Mouse (Mus musculus): ENCODE measurements around the gene Muc1. TPM values are rescaled to one million over a fixed set of nuclear protein-coding genes. Genes with fewer than 3 reads are reported as not detected.
A peak's percentile ranks its signal among the peaks of the same experiment; 100 is the strongest.

Muc1 gene
- polyA plus RNA-seq, 1 experiment, result 38.3 TPM

DNA sequence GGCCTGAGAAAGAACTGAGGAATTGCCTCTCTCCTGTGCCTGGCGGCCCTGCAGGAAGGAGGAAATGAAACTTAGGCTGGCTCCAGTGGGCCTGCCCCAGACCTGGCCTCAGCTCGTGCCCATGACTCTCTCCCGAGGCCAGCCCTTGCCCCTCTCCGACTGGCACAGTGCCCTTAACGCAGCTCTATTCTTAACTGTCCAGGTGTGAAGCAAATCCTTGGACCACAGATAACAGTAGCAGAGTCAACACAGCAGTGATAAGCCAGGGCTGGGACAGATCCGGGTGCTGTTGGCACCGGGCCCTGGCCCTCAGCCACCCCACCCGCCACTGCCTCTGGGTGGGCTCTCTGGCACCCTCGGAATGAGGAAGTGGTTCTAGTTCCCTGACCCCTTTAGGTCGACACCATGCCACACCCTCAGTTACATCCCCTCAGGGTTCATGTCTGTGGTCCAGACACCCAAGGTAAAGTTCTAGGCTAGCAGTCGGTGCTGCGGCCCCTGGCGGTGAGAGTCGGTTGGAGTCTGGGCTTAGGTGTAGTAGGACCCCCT lies 4.8 kb downstream of the Muc1 start:
- no peaks in the 10 kb centered on the region for H3K27me3 ChIP-seq (ENCODE audit: control insufficient read depth, insufficient read depth, low read length)
- no peak overlapping the region for H3K4me3 ChIP-seq (ENCODE audit: control insufficient read depth, low read depth, low read length)
- H3K27ac ChIP-seq (ENCODE audit: control insufficient read depth, insufficient read depth, low read depth, low read length), result no peak overlapping the region
- H3K36me3 ChIP-seq (ENCODE audit: control insufficient read depth, insufficient read depth, low read length), result no peaks in the 10 kb centered on the region
- TF ChIP-seq CTCF (IDR thresholded peaks at IDR 0.05; ENCODE audit: control insufficient read depth, insufficient read depth, insufficient replicate concordance, low read depth, low read length) (no peak), POLR2A (IDR thresholded peaks at IDR 0.05; ENCODE audit: control insufficient read depth, low read depth, low read length) (no peak)
- H3K4me1 ChIP-seq (ENCODE audit: control insufficient read depth, insufficient read depth, low read length), result peaks cover 3% of the 10 kb centered on the region

DNA sequence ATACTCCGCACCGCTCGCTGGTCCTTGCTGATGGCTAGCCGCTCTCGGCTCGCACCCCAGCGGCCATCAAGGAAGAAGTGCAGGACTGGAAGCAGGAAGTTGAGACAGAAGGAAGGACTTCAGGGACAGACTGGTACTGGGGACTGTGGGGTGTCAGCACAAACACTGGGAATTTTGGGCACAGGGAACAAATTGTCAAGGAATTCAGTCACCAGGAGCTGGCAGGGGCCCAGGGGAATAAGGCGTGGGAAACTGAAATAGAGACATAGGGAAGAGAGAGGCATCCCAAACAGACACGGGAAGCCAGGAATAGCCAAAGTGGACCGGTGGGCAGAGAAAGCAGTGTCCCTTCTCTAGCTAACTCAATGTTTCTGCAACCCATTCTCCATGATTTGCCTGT lies 7.7 kb downstream of the Muc1 start:
- TF ChIP-seq CTCF (IDR thresholded peaks at IDR 0.05; ENCODE audit: control insufficient read depth, insufficient read depth, insufficient replicate concordance, low read depth, low read length) (no peak), POLR2A (IDR thresholded peaks at IDR 0.05; ENCODE audit: control insufficient read depth, low read depth, low read length) (no peak)
- no peak overlapping the region for H3K27ac ChIP-seq (ENCODE audit: control insufficient read depth, insufficient read depth, low read depth, low read length)
- no peak overlapping the region for H3K4me3 ChIP-seq (ENCODE audit: control insufficient read depth, low read depth, low read length)
- H3K36me3 ChIP-seq (ENCODE audit: control insufficient read depth, insufficient read depth, low read length), result no peaks in the 10 kb centered on the region
- H3K4me1 ChIP-seq (ENCODE audit: control insufficient read depth, insufficient read depth, low read length), result no peaks in the 10 kb centered on the region
- H3K27me3 ChIP-seq (ENCODE audit: control insufficient read depth, insufficient read depth, low read length), result no peaks in the 10 kb centered on the region

DNA sequence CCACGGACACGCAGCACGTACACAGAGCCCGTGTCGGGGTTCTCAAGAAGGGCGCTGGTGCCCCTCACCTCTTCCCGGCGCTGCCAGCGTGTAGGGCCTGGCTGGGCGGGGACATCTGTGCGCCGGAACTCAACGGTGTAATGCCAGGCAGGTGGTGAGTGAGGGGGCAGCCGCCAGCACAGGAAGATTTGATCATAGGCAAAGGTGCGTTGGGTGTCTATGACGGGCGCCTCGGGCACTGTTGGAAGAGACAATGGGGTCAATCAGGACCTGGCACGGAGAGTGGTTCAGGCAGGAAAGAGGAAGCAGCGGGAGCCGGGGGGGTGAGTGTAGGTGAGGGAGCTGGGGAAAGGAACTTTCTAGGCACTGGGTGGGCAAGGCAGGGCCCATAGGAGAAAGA lies 8.8 kb downstream of the Muc1 start:
- Histone ChIP-seq H3K4me1 (ENCODE audit: control insufficient read depth, insufficient read depth, low read length) (no peaks in the 10 kb centered on the region), H3K4me3 (ENCODE audit: control insufficient read depth, low read depth, low read length) (no peak overlapping the region), H3K27ac (ENCODE audit: control insufficient read depth, insufficient read depth, low read depth, low read length) (no peak overlapping the region), H3K27me3 (ENCODE audit: control insufficient read depth, insufficient read depth, low read length) (no peaks in the 10 kb centered on the region), H3K36me3 (ENCODE audit: control insufficient read depth, insufficient read depth, low read length) (no peaks in the 10 kb centered on the region)
- no peak for TF ChIP-seq CTCF (IDR thresholded peaks at IDR 0.05; ENCODE audit: control insufficient read depth, insufficient read depth, insufficient replicate concordance, low read depth, low read length)
- no peak for TF ChIP-seq POLR2A (IDR thresholded peaks at IDR 0.05; ENCODE audit: control insufficient read depth, low read depth, low read length)

DNA sequence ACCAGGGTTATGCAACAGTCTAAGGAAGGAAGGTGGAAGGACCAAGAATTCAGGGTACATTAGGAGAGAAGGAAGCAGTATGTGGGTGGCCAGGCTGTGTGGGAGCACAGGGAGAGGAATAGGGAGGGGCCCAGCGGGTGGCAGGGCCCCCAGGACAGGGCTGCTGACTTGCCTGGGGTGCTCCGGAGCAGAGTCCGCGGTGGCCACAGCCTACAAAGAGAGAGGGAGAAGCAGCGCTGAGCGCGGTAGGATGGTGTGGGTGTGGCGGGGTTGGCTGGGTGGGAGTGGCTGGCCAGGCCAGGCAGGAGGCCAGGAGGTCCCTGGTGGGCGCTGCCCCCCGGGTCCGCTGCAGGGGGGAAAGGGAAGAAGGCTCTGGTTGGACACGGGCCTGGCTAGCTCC lies 9.6 kb downstream of the Muc1 start:
- H3K4me3 ChIP-seq (ENCODE audit: control insufficient read depth, low read depth, low read length), result no peak overlapping the region
- TF ChIP-seq POLR2A (IDR thresholded peaks at IDR 0.05; ENCODE audit: control insufficient read depth, low read depth, low read length) (no peak), CTCF (IDR thresholded peaks at IDR 0.05; ENCODE audit: control insufficient read depth, insufficient read depth, insufficient replicate concordance, low read depth, low read length) (no peak)
- H3K27ac ChIP-seq (ENCODE audit: control insufficient read depth, insufficient read depth, low read depth, low read length), result no peak overlapping the region
- H3K27me3 ChIP-seq (ENCODE audit: control insufficient read depth, insufficient read depth, low read length), result no peaks in the 10 kb centered on the region
- H3K4me1 ChIP-seq (ENCODE audit: control insufficient read depth, insufficient read depth, low read length), result peaks cover 3% of the 10 kb centered on the region; the same call in 1 of the 2 replicates
- no peaks in the 10 kb centered on the region for H3K36me3 ChIP-seq (ENCODE audit: control insufficient read depth, insufficient read depth, low read length)

DNA sequence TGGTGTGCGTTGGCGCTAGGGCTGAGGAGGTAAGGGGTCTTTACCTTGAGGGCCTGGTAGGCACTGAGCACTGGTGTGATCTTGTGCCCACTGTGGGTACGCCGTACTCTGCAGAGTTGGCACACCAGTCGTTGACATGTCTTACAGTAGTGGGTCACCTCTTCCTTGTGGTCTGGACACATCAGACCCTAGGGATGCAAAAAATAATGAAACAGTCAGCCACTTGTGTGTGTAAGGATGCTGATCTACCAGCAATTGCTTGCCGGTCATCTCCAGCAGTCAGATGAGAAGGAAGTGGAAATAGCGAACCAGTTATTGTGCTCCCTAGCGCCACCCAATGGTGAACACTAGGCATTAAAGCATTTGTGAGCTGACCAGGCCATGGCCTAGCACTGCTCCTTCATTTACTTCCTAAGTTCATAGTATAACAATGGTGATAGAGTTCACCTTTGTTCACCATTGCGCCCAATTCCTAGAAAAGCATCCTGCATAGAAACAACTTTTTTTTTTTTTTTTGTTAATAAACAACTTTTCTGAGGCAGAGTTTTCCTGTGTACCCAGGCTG lies 13.6 kb downstream of the Muc1 start:
- TF ChIP-seq POLR2A (IDR thresholded peaks at IDR 0.05; ENCODE audit: control insufficient read depth, low read depth, low read length) (no peak), CTCF (IDR thresholded peaks at IDR 0.05; ENCODE audit: control insufficient read depth, insufficient read depth, insufficient replicate concordance, low read depth, low read length) (peak; percentile 68)
- H3K27me3 ChIP-seq (ENCODE audit: control insufficient read depth, insufficient read depth, low read length), result no peaks in the 10 kb centered on the region; the same call in 1 of the 2 replicates
- H3K27ac ChIP-seq (ENCODE audit: control insufficient read depth, insufficient read depth, low read depth, low read length), result no peak overlapping the region
- no peak overlapping the region for H3K4me3 ChIP-seq (ENCODE audit: control insufficient read depth, low read depth, low read length)
- no peaks in the 10 kb centered on the region for H3K36me3 ChIP-seq (ENCODE audit: control insufficient read depth, insufficient read depth, low read length)
- peaks cover 21% of the 10 kb centered on the region for H3K4me1 ChIP-seq (ENCODE audit: control insufficient read depth, insufficient read depth, low read length)

- Histone ChIP-seq H3K27me3 (ENCODE audit: control insufficient read depth, insufficient read depth, low read length) (no peaks in the 10 kb centered on the region; the same call in 1 of the 2 replicates), H3K36me3 (ENCODE audit: control insufficient read depth, insufficient read depth, low read length) (no peaks in the 10 kb centered on the region), H3K27ac (ENCODE audit: control insufficient read depth, insufficient read depth, low read depth, low read length) (no peak overlapping the region), H3K4me1 (ENCODE audit: control insufficient read depth, insufficient read depth, low read length) (peaks cover 21% of the 10 kb centered on the region), H3K4me3 (ENCODE audit: control insufficient read depth, low read depth, low read length) (peak overlapping the region; percentile 30)
- no peak for TF ChIP-seq POLR2A (IDR thresholded peaks at IDR 0.05; ENCODE audit: control insufficient read depth, low read depth, low read length)
- TF ChIP-seq CTCF (IDR thresholded peaks at IDR 0.05; ENCODE audit: control insufficient read depth, insufficient read depth, insufficient replicate concordance, low read depth, low read length), result peak; percentile 35; the same call in 1 of the 2 replicates
These were observed 14.8 kb downstream of the Muc1 start for GRCm38 (mm10) chr3:89243609-89244008.

GRCm38 (mm10) chr3:89244158-89244981 lies 15.5 kb downstream of the Muc1 start:
- TF ChIP-seq POLR2A (IDR thresholded peaks at IDR 0.05; ENCODE audit: control insufficient read depth, low read depth, low read length) (no peak), CTCF (IDR thresholded peaks at IDR 0.05; ENCODE audit: control insufficient read depth, insufficient read depth, insufficient replicate concordance, low read depth, low read length) (no peak)
- peaks cover 21% of the 10 kb centered on the region for H3K4me1 ChIP-seq (ENCODE audit: control insufficient read depth, insufficient read depth, low read length)
- H3K36me3 ChIP-seq (ENCODE audit: control insufficient read depth, insufficient read depth, low read length), result no peaks in the 10 kb centered on the region
- no peak overlapping the region for H3K27ac ChIP-seq (ENCODE audit: control insufficient read depth, insufficient read depth, low read depth, low read length)
- H3K4me3 ChIP-seq (ENCODE audit: control insufficient read depth, low read depth, low read length), result peak overlapping the region; percentile 77
- H3K27me3 ChIP-seq (ENCODE audit: control insufficient read depth, insufficient read depth, low read length), result no peaks in the 10 kb centered on the region; the same call in 1 of the 2 replicates

Data from testis, adult 2 months (tissue).